Mouse (Mus musculus) neural tube, embryonic 12.5 days (tissue): Measurements from ENCODE around the gene Kmo. TPM values are rescaled to one million over a fixed set of nuclear protein-coding genes. Genes with fewer than 3 reads are reported as not detected.

Experiments
- polyA plus RNA-seq: library from polyadenylated mRNA; unstranded; fragments of >200 nt; fragmentation: Nextera tagmentation; extraction: Ambion mirVana; gene quantifications from 2 replicates; pipeline ENCODE4 v1.2.1, GENCODE M21; 2016

Kmo gene
- polyA plus RNA-seq, 1 experiment from 2014 or later = 0.13 TPM

Other genes starting within 250 kb of the Kmo start
- gene Rgs7, start 127.9 kb upstream of the Kmo start, polyA plus RNA-seq = 14.8 and 16.9 TPM in 2 replicates
- gene Fh1, start 5.3 kb downstream of the Kmo start, polyA plus RNA-seq = 78.5 and 80.3 TPM in 2 replicates
- gene Opn3, start 72.4 kb downstream of the Kmo start, polyA plus RNA-seq = 7.7 and 8.0 TPM in 2 replicates
- 4.5 and 5.4 TPM in 2 replicates for gene Chml, start 72.5 kb downstream of the Kmo start, polyA plus RNA-seq
- not detected in 2 replicates for gene Wdr64, start 78.2 kb downstream of the Kmo start, polyA plus RNA-seq